Mouse (Mus musculus) brain, embryonic 14.5 days (tissue): ENCODE data around the gene Togaram1.

Experiments used
- CTCF ChIP-seq: fragments of 200-500 bp; IDR thresholded peaks from 2 replicates; pipeline ENCODE4 v1.5.1; 2012; ENCODE audit warnings: inconsistent platforms, mild to moderate bottlenecking, moderate library complexity, borderline replicate concordance; ENCODE audit not compliant: insufficient read depth, insufficient read length; ENCODE audit errors: extremely low read depth
- POLR2A ChIP-seq: fragments of 200-500 bp; IDR thresholded peaks from 2 replicates; pipeline ENCODE4 v1.6.1; 2012; ENCODE audit warnings: mild to moderate bottlenecking, inconsistent platforms, borderline replicate concordance; ENCODE audit not compliant: poor library complexity, insufficient read depth, insufficient read length, severe bottlenecking; ENCODE audit errors: extremely low read depth

GRCm38 (mm10) chr12:64975558-64975957 is 10.0 kb downstream of the Togaram1 start:
- TF ChIP-seq POLR2A (no peak), CTCF (no peak)
